Mouse (Mus musculus): Measurements from ENCODE around the gene Crip2. TPM values are rescaled to one million over a fixed set of nuclear protein-coding genes. Genes with fewer than 3 reads are reported as not detected.

Crip2 gene
- 185 and 205 TPM in 2 replicates for polyA plus RNA-seq (2015; fragmentation: Nextera tagmentation; extraction: Ambion mirVana)

GRCm38 (mm10) chr12:113139908-113140615 is at the start of gene Crip2:
Crip2 (plus strand) TSS chr12:113140236.

DNA sequence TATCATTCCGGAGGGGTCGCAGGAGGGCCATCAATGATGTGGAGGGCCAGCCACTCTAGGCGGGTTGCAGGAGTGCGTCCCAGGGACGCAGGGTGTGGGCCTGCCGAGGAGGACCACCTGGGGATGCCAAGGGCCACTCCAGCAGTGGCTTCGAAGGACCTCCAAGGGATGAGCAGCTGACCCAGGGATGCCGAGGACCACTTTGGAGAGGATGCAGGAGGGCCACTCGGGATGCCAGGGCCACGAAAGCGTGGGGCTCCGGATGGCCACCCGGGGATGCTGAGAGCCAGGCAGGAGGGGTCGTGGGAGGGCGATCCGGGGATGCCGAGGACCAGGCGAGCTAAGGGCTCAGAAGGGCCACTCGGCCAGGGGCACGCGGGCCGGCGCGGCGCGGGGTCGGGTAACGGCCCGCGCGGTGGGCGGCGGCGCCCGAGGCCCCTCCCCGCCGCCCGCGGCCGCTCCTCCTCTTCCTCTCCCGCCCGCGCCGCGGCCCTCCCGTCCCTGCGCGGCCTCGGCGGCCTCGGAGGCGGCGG is 42.2 kb upstream of the Crip2 start, which contains the start of gene Mta1:
TSS of gene Mta1 (plus strand) at position 530 of the 533 bp plus-strand sequence.

GRCm38 (mm10) chr12:113146112-113147057 is 6.3 kb downstream of the Crip2 start, which contains the start of gene Crip1:
Crip1 (plus strand) TSS chr12:113146316.

GRCm38 (mm10) chr12:113155887-113156539 is 16.0 kb downstream of the Crip2 start, which contains the start of gene Tedc1:
Tedc1 (plus strand) TSS chr12:113156421.

GRCm38 (mm10) chr12:113185442-113186291 is 45.6 kb downstream of the Crip2 start, which contains the start of gene Tmem121:
Tmem121 (plus strand) TSS chr12:113185930.

Other genes starting within 250 kb of the Crip2 start
- 9.8 and 12.6 TPM in 2 replicates for gene Jag2, start 210.5 kb upstream of the Crip2 start, polyA plus RNA-seq (2015; fragmentation: Nextera tagmentation; extraction: Ambion mirVana)
- gene Nudt14, start 198.1 kb upstream of the Crip2 start, polyA plus RNA-seq (2015; fragmentation: Nextera tagmentation; extraction: Ambion mirVana): 53.9 and 60.7 TPM in 2 replicates
- gene Btbd6, start 163.8 kb upstream of the Crip2 start, polyA plus RNA-seq (2015; fragmentation: Nextera tagmentation; extraction: Ambion mirVana): 17.0 and 18.0 TPM in 2 replicates
- 33.7 and 39.6 TPM in 2 replicates for gene Brf1, start 139.5 kb upstream of the Crip2 start, polyA plus RNA-seq (2015; fragmentation: Nextera tagmentation; extraction: Ambion mirVana)
- 14.8 and 16.7 TPM in 2 replicates for gene Pacs2, start 125.7 kb upstream of the Crip2 start, polyA plus RNA-seq (2015; fragmentation: Nextera tagmentation; extraction: Ambion mirVana)
- not detected in 2 replicates for gene Tex22, start 65.7 kb upstream of the Crip2 start, polyA plus RNA-seq (2015; fragmentation: Nextera tagmentation; extraction: Ambion mirVana)
- gene Mta1, start 42.0 kb upstream of the Crip2 start, polyA plus RNA-seq (2015; fragmentation: Nextera tagmentation; extraction: Ambion mirVana): 6.5 and 6.8 TPM in 2 replicates
- gene Crip1, start 6.1 kb downstream of the Crip2 start, polyA plus RNA-seq (2015; fragmentation: Nextera tagmentation; extraction: Ambion mirVana): 404 and 584 TPM in 2 replicates
- 3.0 and 5.1 TPM in 2 replicates for gene Tedc1, start 16.2 kb downstream of the Crip2 start, polyA plus RNA-seq (2015; fragmentation: Nextera tagmentation; extraction: Ambion mirVana)
- gene Tmem121, start 45.7 kb downstream of the Crip2 start, polyA plus RNA-seq (2015; fragmentation: Nextera tagmentation; extraction: Ambion mirVana): 2.9 and 3.1 TPM in 2 replicates